Mouse (Mus musculus): ENCODE data around the gene Mllt10.

The Mllt10 gene

DNA sequence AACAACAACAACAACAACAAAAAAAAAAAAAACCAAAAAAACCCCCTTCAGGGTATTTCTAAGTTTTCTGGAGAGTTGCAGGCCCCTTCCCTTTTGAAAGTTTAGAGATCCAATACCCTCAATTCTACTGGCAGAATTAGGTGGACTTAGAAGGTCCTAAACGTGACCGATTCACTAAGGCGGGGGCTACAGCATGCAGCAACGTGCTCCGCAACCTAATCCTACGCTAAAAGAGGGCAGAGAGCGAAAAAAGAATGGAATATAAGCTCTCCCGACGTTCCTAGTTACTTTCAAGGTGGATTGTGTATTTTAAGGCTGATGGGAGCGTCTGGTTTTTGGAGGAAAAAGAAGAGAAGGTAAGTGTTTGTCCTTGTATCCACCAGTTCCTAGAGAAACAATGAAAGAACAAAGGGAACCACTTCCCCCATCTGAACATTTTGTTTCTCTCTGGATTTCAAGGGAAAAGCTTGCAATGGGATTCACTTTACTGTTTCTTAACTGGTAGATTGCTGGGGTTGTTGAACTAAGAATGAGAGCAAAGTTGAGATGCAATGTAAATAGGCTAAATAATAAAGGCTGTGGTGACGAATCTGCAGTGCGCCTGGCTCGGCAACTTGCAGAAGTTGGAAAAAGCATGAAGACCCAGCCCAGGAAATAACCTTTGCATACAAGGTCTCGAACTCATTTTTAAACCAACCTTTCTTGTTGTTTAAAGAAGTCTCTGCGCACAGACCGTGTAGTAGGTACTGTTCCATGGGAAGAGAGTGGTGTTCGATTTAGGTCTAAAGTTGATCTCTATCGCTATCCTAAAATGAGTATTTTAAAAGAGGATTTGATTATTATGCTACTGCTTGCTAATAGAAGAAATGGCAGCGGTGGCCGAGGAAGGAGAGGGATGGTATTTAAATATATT, at the start of gene Mllt10:
Gene Mllt10 (plus strand): TSS at position 222 of the 913 bp plus-strand sequence.
- peak; percentile 18 to 27 for DNase-seq

DNA sequence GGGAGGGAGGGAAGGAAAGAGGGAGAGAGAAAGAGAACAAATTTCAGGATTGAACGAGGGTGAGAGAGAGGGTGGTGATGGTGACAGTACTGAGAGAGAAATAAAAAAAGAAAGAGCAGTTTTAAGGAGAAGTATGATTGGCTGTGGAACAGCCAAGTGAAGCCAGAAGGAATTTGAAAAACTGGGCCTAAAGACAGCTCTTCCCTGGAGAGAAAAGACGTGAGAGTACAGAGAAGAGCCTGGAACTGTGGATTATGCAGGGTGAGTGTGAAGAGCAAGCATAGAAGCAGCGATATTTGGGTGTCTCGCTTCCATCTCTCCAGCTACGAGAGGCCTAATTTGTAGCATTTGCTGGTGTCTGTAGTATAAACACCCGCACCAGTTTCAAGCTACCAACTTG, 43.8 kb upstream of the Mllt10 start:
- DNase-seq = no peak

DNA sequence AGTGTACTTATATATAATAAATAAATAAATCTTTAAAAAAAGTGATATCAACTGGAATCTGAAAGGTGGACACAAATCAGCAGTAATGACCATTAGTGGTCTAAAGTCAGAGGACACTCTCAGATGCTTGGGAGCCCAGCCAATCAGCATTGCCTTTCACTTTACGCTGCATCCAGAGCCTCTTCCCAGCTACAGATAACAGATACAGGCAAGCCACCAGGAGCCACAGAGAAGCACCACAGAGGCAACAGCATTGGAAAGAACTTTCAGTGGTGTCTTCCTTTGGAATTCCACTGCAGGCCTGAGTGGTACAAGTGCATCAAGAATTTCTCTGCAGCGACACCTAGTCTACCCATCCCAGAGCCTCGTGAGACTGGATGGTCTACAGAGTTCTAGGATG, 42.2 kb upstream of the Mllt10 start:
- no peak for DNase-seq

DNA sequence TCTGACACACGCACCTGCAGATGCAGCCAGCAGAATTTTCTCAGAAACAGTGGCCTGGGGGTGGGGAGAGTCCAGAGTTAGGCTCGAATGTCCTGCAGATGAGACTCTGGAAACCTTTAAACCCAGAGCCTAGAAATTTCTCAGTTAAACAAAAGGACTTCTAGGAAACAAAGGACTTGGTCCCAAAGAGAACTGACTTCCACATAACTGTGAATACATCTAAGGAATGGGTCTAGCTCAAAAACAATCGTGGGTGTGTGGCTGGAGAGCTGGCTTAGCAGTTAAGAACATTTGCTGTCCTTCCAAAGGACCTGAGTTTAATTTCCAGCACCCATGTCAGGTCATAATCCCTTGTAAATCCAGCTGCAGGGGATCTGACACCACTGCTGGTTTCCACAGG, 39.5 kb upstream of the Mllt10 start:
- DNase-seq = no peak

DNA sequence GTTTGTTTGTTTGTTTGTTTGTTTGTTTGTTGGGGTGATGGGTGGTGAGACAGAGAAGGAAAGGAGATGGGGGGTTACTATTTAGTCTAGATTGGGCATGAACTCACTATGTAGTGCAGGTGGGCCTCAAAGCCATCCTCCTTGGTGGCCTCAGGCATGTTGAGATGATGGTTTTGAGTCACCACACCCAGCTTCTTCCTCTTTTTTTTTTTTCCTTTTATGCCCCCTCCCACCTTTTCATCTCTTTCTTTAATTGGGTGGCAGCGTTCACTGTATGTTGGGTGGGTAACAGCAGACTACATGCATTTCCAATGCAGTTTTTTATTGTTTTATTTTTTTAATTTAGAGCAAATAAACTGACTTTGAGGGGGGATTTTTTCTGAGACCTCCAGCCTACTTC, 38.4 kb upstream of the Mllt10 start:
- no peak for DNase-seq

DNA sequence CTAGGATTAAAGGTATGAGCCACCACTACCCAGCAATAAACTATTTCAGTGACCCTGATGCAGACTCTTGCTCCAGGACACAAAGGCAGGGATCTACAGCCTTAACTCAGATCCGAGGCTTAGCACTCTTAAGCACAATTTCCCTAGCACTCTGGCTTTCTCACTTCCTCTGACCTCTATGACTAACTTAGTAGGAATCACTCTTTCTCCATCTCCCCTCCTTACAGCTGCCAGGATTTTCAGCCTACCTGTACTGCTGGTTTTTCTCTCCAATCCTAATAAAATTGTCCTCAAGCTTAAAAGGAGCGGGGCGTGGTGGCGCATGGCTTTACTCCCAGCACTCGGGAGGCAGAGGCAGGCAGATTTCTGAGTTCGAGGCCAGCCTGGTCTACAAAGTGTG, 37.7 kb upstream of the Mllt10 start:
- DNase-seq = no peak

DNA sequence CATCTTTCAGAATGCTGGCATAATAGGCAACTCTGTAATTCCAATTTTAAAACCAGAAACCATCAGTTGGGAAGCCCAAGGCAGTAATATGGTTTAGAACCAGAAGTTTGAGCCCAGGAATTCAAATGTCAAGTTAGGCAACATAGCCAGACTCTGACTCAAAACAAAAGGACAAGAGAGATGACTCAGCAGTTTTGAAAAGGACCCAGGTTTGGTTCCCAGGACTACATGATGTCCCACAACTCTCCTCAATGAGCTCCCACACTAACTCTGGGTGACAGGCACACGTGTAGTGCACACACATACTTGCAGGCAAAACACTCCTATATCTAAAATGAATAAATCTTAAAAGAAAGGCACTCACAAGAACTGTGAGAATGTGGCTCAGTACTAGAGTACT, 35.9 kb upstream of the Mllt10 start:
- DNase-seq = no peak

DNA sequence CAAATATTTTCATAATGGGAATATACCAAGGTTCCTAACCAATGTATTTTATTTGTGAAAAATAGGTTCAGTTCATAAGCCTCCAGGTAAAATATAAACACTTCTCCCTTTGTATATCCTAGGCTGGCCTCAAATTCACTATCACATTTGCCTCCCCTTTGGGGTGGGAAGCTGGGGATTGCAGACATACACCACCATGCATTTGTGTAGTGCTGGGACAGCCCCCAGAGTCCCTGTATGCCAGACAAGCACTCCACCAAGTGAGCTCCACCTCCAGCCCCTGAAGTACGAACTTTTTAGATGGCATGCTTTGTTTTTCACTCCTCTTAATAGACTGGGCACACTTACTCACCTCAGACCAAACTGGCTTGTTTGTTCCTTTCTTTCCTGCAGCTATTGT, 32.2 kb upstream of the Mllt10 start:
- DNase-seq = no peak

DNA sequence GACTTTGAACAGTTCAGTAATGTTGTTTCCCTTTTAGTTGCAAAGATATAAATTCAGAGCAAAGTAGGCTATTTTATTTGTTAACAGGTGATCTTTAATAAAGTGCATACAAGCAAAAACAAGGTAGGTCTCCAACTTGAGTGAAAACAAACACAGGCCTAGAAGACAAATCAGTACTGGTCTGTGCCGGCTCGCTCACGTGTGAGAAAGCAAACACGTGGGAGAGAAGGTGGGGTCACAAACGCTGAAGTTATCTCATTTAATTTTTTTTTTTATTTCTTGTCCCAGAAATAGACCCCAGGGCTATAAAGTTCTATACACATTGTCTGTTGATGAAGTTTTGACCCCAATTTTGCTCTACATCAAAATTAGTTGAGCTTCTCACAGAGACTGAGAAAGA, 29.9 kb upstream of the Mllt10 start:
- no peak for DNase-seq

DNA sequence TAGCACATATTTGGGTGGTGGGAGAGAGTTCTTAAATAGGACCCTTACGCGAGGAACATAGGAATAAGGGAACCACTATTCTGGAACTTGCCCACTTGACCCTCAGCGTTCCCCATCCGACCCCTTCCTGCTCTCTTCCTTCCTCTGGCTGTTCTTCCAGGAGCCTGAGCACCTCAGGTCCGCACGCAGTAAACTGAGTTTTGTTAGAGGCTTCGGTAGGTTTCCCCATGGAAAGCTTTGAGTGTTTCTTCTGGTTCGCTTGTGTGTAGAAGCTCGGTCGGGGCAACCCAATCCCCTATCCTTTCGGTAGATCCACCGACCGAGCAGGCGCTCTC, 29.3 kb upstream of the Mllt10 start:
- no peak for DNase-seq

DNA sequence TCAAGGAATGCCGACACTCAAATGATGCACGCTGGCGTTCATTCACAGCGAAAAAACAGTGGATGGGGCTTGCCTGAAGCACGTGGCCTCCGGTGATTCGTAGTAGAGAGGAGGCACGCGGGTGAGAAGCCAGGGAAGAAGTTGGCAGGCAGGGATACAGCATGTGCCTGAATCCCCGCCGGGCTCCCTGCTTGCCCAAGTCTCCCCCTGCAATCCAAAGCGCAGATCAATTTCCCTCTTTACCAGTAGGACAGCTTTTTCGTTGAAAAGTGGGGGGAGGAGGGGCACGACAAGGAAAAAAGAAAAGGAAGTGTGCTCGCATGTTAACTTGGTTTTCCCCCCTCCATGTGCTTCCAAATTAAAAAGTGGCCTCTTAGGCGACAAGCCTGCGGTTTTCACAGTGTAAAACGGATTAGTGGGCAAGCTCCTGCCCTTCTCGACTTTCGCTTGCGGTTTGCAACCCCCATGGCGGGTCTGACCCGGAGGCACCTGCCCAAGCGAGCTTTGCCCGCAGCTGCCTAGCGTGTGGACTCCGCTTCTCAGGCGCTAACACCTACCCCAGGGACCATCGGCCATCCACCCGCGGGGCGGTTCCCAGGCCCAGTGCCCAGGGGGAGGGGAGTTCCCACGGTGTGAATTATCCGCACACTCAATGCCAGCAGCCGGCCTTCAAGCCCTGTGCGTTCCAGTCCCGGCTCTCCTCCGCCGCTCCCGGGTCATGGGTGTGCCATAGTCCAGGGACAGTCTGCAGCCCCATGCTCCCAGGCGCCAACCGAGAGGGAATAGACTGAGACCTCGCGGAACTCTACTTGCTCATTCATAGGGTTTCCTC, 28.7 kb upstream of the Mllt10 start:
- DNase-seq = peak; percentile 68 to 77

DNA sequence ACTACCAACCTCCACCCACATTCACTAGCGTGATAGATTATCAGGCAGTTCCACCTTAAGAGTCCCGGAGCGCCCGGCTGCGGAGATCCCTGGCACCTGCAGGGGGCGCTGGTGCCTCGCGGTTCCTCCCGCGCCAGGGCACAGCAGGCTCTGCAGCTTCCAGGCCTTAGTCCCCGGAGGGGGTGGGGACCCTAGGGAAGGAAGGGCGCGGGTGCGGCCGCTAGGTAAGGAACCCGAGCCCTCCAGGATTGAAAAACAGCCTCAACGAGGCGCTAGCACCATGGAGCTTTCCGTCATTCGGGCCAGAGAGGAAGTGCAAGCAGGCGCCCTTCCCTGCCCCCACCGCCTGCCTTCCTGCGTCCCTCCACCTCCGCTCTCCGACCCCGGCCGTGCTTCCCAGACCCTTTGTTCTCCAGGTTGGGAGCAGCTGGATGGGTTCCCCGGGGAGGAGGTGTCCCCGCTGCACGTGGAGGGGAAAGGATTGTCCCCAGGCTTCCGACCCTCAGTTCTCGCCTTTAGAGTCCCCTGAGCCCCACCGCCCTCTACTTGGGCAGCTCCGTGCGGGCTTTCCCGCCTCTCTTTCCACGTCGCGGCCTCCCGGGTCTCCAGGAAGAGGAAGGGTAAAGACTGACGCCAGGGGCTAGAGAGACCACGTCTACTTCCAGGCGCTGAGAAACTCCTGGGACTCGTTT, 27.4 kb upstream of the Mllt10 start:
- DNase-seq = peak; percentile 96 to 97

DNA sequence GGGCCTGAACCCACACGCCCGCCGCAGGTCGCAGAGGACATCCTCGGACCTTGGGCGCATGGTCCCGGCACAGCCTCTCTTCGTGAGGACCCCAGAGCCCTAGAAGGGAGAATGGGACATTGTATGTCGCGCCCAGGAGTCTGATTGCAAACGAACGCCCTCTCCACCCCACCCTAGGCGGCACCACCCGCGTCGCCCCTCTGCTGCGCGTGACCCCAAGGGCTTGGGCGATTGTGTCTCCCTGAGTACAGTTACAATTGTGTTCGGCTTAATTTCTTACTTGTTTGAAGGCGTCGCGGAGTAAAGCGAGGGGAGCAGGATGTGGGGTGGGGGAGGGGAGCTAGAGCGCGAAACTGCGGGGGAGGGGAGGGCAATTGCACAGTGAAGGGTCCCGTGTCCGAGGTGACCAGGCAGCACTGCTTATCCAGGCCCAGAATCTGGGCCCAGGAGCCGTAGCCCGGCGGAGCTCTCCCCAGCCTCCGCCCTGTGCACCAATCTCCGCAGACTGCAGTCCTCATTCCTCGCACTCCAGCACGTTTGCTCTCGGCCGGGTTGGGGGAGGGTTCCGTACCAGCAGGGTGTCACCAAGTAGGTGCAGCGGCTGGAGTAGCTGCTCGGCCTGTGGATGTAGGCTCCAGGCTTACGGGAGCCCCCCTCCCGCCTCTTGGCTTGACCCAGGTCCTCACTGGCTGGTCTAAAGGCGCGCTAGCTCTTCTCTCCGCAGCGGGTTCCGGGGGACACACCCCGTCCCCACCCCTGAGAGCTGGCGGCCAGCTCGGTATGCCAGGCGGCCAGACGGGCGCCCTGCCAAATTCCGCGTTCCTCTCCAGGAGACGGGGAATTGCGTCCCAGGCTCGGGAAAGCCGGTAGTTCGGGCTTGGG, 26.7 kb upstream of the Mllt10 start:
- DNase-seq = peak; percentile 96 to 97

DNA sequence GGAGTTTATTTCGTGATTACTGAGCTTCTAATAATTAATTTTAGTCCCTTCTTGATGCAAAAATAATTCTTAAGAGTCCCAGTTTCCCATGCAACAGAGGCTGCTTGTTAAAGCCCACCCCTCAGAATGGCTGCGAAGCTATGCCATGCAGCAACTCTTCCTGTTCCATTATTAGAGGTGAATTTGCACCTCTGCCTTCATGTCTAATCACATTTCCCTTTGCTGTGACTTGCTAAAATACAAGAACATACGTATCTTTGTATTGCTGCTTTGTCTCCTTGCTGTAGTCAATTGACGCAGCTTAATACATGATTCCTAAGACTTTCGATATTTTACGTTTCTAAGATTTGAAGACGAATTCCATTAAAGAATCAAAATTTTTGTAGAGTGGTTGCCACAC, 25.4 kb upstream of the Mllt10 start:
- DNase-seq = peak in 1 of 2 experiments; percentile 13

DNA sequence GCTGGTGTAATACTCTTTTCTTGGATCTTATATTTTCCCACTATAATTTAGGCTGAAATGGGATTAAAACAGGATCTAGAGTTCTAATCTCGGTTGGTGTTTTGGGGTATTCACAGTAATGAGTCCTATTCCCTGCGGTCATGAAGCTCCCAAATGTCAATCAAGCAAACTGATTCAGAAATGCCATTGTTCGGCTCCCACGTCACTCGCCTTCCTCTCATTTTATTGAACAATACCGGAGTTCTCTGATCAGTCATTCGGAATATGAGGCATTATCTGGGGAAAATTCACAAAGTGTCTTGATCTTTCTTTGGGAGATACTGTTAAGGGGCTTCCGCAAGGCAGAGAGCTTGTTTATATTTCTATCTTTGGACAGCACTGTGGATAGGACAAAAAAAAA, 24.5 kb upstream of the Mllt10 start:
- DNase-seq = peak in 1 of 2 experiments; percentile 30

DNA sequence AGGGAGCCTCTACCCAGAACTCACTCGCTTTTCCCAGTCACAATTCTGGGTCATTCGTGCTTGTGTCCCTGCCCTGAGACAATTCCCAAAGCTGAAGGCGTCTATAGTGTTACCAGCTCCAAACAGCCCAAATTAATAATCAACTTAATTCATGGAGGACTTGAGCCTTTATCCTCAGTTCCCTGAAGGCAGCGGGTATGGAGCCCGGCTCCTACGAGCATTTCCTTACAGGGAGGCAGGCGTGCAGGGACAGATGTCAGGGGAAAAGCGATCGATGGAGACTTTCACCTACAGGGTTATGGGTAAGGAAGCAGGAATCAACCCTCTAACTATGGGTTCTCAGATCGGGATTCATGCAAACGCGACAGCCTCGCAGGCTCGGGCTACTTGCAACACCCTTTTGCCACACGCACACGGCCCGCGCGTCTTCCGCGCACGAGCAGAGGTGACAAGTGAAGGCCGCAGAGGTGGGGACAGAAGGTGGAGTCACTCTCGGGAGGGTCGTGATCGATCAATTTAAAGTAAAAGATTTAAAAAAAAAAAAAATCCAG, 23.7 kb upstream of the Mllt10 start:
- DNase-seq = peak; percentile 49 to 66

DNA sequence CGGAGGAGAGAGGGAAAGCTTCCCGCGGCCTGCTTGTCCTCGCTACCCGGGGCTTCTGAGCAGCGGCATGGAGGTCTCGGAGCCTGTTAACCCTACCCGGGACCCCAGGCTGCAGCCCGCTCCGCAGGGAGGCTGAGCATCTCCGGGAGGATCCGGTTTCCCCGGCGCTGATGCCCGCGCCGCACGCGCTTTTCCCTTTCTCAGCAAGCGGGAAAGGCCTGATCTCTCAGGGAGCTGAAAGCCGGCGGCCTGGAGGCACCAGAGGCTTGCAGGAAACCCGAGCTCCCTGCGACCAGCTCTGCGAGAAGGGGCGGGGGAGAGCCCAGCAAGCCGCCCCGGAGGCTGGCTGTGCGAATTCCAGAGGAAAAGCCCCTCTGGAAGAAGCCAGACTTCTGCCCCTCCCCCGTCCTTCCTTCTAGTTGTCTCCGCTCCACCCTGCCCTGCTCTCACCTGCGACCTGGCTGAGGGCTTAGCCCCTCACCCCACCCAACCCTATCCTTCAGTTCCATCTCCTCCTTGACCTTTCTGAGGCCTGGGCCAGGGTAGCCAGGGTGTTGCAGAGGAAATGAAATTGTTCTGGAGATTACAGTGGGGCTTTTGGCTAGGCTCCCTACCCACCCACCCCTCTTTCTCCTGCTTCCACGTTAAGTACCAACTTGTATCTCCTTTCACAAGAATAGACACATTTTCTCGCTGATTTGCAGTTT, 23.1 kb upstream of the Mllt10 start:
- peak; percentile 65 to 76 for DNase-seq

DNA sequence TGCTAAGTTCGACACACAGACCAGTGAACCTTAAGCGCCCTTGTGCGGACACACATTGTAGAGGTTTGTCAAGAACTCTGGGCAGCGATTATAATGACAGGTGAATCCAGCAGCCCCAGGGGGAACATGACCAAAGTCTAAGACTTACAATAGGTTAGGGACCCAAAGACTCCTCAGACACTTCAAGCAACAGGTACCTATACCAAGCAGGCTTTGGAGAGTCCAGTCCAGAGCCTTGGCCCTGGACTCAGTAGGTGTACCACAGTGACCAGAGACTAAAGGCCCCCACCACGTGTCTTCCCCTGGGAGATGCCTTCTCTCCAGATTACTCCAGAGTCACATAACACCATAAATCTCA, 22.5 kb upstream of the Mllt10 start:
- no peak for DNase-seq

DNA sequence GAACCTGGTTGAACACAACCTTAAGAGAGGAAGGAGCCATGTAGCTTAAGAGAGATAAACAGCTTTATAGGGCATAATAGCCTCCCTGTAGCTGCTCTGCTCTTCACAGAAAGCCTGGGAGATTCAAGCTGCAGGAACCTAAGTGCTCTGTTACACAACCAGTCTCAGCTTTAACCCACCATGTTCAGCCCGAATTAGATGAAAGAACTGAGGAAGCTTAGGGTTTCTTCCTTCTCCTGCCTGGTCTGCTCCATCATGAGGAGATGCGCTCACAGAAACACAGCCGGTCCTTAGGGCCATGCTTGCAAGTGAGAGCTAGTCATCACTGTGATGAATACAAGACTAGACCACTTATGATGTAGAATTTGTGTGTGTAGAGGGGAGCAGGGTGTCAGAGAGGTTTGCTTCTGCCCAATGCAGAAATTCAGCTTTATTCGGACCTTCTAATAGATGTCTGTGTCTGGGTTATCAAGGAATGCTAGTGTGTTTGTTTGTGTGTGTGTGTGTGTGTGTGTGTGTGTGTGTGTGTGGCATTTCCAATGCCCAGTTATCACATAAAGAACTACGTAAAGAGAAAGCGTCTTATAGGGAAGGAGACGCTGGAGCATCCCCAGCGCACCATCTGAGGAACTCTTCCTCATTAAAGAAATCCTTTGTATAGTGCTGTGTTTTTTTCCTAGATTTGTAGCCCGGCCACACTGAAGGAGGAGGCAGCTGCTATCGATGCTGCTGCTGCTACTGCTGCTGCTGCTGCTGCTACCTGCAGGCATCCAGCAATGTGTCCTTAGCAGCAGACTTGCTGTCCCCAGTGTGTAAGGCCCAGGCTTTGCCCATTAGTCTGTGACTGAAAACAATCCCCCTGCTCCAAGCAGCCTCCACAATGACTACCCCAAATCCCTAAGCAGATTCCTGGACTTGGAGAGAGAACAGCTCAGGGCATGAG, 21.6 kb upstream of the Mllt10 start:
- peak in 1 of 2 experiments; percentile 11 for DNase-seq

Measured in cerebellum, postnatal 10 days (tissue).